Mouse (Mus musculus): ENCODE measurements around the gene Lyrm7.

Lyrm7 gene

DNA sequence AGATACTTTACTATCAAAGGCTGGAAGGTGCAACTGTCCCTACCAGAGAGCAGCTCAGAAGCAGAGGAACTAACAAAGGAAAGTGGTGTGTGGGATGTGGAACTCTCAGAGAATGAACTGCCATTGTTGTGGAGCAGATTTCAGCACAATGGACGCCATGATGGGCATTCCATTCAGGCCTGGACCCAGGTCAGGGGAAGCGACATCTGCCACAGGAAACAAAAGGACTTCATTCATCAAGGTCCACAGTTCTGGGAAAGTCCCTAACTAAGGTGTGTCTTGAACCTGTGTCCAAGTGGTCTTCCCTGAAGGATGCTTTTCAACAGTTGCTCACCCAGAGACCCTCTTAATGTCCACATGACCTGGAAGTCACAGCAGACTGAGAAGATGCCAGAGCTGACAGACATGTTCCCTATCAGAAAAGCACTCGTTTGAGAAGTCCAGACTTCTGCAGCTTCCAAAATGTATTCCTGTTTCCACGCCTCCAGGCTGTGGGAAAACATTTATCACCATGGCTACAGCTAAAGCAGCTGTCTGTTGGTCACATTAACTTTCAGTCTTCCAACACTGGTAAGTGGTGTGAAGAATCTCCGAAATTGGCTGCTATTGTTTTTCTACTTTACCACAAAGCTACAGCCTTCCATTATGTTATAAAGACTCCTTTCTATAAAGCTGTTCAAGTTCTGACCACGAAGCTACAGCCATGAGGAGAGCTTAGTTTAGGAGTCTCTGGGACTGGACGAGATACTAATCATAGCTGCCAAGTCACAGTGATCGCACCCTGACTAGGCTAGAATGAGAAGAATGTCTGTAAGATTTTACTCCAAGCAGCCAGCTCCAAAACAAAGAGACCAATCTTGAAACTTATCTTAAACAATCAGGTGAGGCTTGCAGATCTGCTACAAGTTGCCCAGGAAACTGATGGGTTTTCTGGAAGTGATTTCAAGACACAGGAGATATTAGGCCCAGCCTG, 15.0 kb downstream of the Lyrm7 start:
- DNase-seq (ENCODE audit: low read depth), result no peak

DNA sequence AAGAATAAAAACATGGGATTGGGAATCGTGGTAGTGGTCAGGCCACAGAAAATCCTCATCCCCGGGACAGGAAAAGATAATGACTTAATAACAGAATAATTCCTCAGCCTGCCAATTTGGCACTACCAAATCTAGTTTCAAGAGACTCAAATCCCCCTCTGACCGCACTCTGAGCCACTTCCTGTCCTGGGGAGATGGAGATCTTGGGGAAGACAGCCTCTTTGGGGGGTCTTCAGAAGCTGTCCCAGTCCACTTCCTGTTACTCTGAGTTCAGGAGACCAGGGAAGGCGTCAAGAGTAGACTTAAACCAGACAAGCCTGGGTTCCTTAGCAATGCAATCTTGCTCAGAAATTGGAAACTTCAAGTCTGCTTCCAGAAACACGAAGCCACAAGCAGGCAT, 15.8 kb downstream of the Lyrm7 start:
- no peak for DNase-seq (ENCODE audit: low read depth)

DNA sequence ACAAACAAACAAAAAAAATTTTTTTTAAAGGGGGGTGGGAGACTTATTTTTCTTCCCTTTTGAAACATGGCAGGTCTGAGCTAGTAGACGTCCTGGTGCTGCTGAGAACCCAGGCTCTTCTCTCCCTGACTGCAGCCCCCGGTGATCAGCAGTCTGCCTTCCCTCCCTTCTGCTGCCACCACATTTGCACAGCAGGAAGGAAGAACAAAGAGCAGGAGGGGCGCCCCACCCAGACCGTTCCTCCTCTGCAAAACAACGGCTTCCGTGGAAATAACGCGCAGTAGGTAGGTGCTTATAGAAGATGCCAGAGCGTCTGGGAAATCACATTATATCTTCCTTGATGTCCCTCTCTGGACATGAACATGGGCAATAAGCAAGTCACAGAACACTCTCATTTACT, 16.3 kb downstream of the Lyrm7 start:
- no peak for DNase-seq (ENCODE audit: low read depth)

DNA sequence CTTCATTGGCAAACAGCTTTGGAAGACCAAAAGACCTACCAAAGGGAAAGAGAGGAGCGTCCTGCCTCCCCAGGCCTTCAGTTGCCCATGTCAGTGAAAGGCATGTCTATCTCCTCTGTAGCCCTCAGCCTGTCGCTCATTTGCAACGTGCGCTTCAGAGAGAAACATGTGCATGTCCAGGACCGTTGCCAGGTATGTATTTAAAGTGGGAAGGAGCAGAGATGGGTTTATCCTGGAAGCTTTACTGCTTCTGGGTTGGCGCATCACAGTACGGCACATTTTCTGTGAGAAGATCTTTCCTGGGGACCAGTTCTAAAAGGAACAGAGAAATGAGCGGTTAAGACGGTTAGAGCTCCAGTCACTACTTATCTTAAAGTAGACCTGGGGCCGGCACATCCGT, 19.8 kb downstream of the Lyrm7 start:
- no peak for DNase-seq (ENCODE audit: low read depth)

DNA sequence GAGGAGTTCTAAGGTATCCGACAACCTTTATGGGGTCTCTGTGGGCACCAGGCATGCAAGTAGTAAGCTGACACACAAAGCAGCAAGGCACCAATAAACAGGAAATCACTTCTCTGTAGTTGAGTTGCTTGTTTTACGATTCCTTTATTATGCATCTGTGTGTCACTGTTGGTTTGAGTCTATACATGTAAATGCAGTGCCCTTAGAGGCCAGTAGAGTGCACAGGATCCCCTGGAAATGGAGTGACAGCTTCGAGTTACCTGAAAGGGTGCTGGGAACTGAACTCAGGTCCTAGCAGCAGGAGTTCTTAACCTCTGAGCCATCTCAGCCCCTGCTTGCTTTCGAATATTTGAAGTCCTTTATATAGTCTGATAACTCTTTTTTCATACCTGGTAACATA, 21.0 kb downstream of the Lyrm7 start:
- DNase-seq (ENCODE audit: low read depth), result no peak

DNA sequence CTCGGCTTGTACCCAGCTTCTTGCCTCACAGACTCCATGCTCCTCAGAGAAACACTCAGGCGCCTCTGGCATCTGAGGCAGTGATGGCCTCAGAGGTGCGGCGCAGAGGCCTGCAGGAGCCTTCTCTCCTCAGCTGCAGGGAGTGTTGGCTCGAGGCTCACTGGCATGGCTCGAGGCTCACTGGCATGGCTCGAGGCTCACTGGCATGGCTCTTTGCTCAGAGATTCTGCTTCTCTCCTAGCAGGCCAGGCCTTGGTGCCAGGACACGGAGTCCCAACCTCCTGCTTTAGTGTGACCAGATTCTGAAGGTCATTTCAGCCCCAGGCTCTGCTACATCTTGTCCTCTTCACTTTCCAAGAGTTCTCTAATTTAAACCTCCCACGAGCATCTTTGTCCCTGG, 24.6 kb downstream of the Lyrm7 start:
- DNase-seq (ENCODE audit: low read depth), result no peak

DNA sequence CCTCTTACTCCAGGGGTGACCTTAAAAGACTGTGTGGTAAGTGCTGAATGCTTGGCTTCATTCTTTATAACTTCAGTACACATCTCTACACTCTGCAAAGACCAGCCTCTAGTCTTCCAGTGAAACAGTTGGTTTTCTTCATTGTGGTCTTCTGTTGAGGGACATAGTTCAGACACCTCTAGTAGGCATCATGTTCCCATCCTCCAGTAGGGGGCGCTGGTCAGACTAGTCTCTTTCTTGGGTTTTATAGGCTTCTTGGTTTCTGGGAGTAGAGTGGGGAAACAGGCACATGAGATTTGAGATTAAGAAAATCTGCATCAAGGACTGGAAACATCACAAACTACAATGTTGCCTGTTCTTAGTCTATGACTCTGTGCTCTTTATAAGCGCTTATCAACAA, 26.1 kb downstream of the Lyrm7 start:
- no peak for DNase-seq (ENCODE audit: low read depth)

DNA sequence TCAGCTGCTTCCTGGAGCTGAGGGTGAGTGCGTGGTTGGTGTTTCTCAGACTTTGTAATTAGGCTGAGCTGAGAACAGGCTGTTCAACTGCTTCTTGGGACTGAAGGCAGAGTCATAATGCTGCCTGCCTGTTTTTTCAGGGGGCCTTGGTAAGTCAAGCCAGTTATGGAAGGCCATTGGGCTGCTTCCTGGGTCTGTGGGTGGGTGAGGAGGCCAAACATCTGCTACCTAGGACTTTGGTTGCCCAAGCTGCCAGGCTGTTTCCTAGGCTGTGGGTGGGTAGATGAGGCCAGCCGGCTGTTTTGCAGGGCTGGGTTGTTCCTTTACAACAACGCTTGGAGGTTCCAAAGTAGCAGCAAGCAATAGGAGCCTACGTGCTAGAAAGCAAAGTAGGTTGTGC, 26.9 kb downstream of the Lyrm7 start:
- DNase-seq (ENCODE audit: low read depth), result no peak

DNA sequence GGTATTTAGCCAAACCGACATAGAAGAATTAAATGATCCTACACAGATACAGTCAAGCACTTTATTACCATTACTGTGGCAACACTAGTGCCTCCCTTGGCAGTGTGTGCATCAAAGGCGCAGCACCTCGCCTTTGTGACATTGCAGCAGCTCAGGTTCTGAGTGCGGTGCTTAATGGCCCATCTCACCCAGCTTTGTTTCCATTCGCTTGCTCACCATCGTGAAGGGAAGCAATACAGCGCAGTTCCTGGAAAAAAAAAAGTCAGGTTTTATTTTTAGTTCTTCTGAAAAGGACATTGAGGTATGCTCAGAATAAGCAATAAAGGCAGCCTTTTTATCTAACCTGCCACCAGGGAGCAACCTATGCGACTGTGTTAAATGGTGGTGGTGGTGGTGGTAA, 33.9 kb downstream of the Lyrm7 start:
- no peak for DNase-seq (ENCODE audit: low read depth)

DNA sequence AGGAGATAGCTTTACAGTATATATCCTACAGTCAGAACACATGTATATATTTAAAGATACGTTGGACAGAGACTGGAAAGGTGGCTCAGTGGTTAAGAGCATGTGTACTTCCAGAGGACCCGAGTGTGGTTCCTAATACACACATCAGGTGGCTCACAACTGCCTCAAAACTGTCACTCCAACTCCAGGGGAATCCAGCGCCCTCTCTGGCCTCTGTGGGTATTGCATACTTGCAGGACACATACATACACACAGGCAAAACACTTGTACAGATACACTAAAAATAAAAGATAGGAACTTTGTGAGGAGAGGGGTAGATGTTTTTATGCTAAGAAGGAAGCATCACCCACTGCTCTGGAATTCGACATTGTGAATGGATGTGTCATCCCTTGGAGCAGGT, 34.9 kb downstream of the Lyrm7 start:
- no peak for DNase-seq (ENCODE audit: low read depth)

DNA sequence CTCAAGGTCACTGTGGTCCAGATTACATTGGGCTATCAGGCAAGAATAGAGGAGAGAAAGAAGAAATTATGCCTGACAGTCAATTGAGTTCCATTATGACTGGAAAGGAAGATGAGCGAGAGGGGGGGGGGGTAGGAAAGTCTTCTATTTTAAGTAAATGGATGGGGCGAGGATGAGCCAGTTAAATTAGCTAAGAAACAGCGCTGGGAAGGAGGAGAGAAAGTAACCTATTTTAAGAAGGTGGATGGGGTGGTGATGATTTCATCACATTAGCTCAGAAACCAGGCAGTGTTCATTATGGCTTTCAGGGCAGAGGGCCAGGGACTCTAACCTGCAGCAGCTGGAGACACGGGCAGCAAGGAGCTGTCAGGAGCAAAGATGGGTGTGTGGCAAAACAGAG, 37.2 kb downstream of the Lyrm7 start:
- DNase-seq (ENCODE audit: low read depth), result peak; percentile 36

DNA sequence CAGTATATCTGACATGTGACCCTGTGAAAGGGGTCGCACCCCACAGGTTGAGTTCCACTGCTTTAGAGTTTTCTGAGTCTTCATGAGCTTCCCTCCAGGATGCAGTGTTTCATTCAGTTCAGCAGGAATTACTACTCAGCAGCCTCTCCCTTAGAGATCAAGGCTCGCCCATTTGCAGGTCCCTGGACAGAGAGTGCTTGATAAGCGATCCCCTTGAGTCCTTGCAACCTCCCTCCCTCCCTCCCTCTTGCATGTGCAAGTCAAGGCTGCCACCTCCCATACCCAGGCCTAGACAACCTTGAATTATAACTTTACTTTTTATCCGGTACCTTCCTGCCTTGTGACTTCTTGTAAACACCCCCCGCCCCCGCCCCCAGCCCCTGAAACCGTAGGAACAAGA, 41.2 kb downstream of the Lyrm7 start:
- DNase-seq (ENCODE audit: low read depth), result no peak

DNA sequence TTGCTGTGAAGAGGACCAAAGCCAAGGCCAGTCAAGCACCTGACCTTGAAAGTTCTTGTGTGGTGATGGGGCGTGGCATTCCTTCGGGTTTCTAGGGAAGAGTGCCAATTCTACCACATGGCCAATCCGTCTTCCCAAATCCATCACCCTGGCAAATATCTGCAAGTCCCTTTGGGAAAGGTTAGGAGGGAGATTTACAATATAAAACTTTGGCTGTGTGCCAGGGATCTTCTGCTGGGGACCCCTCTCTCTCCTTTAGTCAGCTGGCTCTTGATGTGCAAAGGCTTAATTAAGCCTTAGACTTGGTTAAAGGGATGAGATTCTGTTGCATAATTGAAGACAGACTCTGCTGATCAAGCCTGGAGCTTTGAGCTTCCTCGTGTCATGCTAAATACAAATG, 43.3 kb downstream of the Lyrm7 start:
- DNase-seq (ENCODE audit: low read depth), result no peak

DNA sequence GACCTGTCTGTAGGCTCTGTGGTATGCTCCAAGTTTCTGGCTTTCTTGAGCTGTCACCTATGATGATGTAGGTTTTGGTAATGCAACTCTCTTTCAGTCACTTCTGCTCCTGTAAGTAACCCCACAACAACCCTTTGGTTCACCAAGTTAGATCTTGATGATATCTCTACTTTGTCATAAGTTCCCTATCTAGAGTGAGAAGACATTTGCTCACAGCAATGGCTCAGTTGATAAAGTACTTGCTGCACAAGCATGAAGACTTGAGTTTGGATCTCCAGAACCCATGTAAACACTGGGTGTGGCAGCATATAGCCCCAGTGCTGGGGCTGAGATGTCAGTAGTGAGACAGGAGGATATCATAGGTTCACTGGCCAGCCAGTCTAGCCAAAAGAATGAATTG, 45.1 kb downstream of the Lyrm7 start:
- DNase-seq (ENCODE audit: low read depth), result no peak

DNA sequence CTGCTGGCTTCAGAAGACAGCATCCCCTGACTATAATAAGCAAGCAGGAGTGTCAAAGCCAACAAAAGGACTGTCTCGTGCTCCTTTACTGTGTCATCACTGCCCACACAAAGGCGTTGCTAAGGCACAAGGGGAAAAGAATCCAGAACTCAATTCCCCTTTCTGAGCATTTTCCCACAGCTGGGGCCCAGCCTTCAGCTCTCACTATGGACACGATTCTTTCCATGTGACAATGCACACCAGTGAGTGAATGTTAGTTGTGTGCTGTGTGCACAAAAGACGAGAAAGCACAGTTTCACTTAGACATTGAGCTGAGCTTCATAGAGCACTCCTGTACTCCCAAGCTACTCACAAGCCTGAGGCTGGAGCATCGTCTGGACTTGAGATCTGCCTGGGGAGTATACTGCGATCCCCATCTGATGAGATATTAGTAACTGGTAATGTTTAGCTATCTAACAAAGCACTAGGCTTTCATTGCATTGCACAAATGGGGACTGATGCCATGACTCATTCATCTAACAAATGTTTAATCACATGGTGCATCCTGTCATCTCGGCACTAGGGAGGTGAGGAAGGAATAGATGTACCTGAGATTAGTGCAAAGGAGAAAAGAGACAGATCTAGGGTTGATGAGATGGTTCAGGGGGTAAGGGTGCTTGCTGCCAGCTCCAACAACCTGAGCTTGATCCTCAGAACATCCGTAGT, 47.8 kb downstream of the Lyrm7 start:
- no peak for DNase-seq (ENCODE audit: low read depth)

DNA sequence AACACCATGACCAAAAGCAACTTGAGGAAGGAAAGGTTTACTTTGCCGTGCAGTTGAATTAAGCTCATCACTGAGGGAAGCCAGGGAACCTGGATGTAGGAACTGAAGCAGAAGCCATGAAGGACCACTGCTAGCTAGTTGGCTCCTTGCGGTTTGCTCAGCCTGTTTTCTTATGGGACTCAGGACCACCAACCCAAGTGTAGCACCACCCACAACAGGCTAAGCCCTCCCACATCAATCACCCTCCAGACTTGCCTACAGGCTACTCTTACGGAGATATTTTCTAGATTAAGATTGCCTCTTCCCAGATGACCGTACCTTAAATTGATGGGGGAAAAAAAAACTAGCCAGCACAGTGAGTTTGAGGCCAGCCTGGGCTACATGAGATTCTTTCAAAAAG, 48.4 kb downstream of the Lyrm7 start:
- DNase-seq (ENCODE audit: low read depth), result no peak

DNA sequence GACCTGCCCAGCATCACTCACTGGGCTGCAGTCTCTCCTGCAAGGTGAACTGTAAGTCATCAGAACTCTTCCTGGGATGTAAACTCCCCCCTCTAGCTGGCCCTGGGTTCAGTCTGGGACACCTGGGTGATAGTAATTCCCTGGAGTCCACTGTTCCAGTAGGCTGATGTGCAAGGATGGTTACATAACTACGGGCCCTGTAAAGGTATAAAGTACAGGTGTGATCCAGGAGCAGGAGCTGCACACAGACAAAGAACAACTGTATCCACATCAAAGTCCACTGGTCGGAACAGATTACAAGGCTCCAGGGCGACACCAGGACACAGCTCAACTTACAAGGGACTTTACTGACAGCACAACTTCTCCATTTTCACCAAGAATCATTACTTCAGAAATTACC, 49.7 kb downstream of the Lyrm7 start:
- no peak for DNase-seq (ENCODE audit: low read depth)

DNA sequence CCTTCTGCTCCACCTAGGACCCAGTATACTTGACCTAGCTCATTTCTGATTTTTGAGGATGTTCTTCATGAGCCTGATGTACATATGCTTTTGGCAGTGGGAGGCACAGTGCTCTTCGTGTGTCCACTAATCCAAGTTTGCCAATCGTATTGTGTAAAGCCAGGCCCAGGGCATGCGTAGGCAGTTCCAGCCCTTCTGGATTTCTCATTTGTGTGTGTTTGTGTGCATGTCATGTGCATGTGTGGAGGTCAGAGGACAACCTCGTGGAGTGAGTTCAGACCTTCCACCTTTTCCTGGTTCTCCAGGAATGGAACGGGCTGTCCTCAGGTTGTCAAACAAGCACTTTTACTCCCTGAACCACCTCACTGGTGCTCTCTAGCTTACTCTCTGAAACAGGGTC, 51.1 kb downstream of the Lyrm7 start:
- no peak for DNase-seq (ENCODE audit: low read depth)

DNA sequence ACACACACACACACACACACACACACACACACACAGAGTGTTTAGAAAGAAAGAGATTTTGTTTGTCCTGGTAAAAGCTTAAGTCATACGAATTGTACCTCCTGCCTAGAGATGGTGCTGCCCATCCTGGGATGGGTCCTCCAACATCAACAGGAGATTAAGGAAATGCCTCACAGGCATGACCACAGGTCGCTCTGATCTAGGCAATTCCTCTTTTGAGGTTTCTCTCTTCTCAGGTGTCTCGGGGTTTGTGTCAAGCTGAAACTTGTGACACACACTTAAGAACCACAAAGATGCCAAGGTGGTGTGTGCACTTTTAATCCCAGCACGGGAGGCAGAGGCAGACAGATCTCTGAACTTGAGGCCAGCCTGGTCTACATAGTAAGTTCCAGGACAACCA, 52.5 kb downstream of the Lyrm7 start:
- DNase-seq (ENCODE audit: low read depth), result no peak

DNA sequence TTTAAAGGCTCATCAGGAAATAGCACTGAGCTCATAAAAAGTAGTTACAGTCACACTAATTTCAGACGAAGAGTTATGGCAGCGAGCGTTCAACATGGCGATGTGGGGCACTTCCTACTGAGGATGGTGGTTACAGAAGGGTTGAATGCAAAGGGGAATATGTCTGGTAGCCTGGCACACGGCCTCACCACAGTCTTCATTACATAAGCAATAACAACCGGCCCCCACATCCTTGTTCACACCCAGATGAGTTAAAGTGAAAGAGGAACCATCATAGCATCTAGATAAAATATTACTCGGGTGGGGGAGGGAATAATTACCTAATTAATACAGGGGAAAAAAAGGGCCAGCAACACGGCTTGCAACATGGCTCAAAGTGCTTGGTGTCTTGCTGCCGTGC, 53.0 kb downstream of the Lyrm7 start:
- DNase-seq (ENCODE audit: low read depth), result no peak

DNA sequence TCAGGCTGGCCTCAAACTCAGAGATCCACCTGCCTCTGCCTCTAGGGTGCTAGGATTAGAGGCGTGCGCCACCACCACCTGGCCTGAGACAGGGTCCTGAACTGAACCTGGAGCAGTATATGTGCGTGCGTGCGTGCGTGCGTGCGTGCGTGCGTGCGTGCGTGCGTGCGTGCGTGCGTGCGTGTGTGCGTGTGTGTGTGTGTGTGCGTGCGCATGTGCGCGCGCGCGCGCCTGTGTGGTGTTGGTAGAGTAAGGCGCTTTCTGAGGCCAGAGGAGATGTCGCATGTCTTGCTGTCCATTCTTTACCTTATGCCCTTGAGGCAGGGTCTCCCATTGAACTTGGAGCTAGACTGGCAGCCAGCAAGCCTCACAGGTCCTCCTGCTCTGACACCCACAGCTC, 53.8 kb downstream of the Lyrm7 start:
- no peak for DNase-seq (ENCODE audit: low read depth)

DNA sequence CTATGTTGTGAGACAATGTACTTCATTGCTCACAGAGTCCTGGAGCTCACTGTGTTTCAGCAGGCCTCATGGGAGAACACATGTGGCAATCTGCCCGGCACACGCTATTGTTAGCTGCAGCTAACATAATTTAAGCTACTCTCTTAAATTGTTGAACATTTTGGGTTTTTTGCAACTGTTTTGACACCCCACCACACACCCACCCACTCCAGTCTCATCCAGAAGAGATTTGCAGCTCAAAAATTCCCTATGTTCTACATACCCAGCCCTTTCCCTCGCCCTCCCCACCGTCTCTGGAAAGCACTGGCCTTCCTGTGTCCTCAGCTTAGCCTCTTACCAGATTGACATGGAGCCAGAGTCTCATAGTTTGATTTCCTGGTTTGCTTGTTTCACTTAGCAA, 55.5 kb downstream of the Lyrm7 start:
- DNase-seq (ENCODE audit: low read depth), result peak; percentile 63

DNA sequence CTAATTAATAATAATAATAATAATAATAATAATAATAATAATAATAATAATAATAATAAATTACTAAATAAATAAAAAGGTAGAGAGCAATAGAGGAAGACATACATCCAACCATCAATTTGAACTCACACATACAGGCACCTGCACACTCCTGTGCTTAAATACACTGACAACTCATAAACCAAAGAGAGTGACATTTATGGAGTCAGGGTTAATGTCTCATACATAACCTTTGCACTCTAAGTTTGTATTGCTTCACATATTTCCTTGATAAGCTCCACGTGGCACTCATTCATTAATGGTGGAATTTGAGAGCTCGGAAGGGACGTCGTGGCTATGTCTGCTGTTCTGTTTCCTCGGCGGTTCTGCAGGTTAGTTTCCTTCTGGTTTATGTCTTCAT, 58.1 kb downstream of the Lyrm7 start:
- DNase-seq (ENCODE audit: low read depth), result no peak
